Mouse (Mus musculus) midbrain, embryonic 16.5 days (tissue): ENCODE results near the gene Tgif1. TPM values are rescaled to one million over a fixed set of nuclear protein-coding genes. Genes with fewer than 3 reads are reported as not detected.

Experiments
- ATAC-seq: fragments of 200-750 bp; cut with Nextera tagmentation; 2 replicates; pipeline ENCODE4 v1.8.0; 2017; ENCODE audit warnings: moderate TSS enrichment
- H3K27ac ChIP-seq: fragments of 300-500 bp; sonication (generic); 2 replicates; pipeline ENCODE4 v1.5.1; 2014; ENCODE audit warnings: mild to moderate bottlenecking, low read length, mixed read lengths
- H3K27me3 ChIP-seq: fragments of 300-500 bp; sonication (generic); 2 replicates; pipeline ENCODE4 v1.6.1; 2014; ENCODE audit warnings: low read depth, low read length, mixed read lengths; ENCODE audit not compliant: control insufficient read depth, insufficient read depth
- H3K36me3 ChIP-seq: fragments of 300-500 bp; sonication (generic); 2 replicates; pipeline ENCODE4 v1.6.1; 2014; ENCODE audit warnings: mild to moderate bottlenecking, low read length, moderate library complexity, mixed read lengths; ENCODE audit not compliant: control insufficient read depth, insufficient read depth
- H3K4me1 ChIP-seq: fragments of 300-500 bp; sonication (generic); 2 replicates; pipeline ENCODE4 v1.6.1; 2014; ENCODE audit warnings: mild to moderate bottlenecking, low read length, mixed read lengths; ENCODE audit not compliant: control insufficient read depth, insufficient read depth
- H3K4me2 ChIP-seq: fragments of 300-500 bp; sonication (generic); 2 replicates; pipeline ENCODE4 v1.6.1; 2014; ENCODE audit warnings: mild to moderate bottlenecking, low read length, mixed read lengths
- H3K4me3 ChIP-seq: fragments of 300-500 bp; sonication (generic); 2 replicates; pipeline ENCODE4 v1.5.1; 2014; ENCODE audit warnings: low read depth, mild to moderate bottlenecking, low read length, moderate library complexity, mixed read lengths
- H3K9ac ChIP-seq: fragments of 300-500 bp; sonication (generic); 2 replicates; pipeline ENCODE4 v1.6.1; 2014; ENCODE audit warnings: low read depth, low read length, mixed read lengths
- H3K9me3 ChIP-seq: fragments of 300-500 bp; sonication (generic); replicated peaks from 2 replicates; pipeline ENCODE4 v1.6.1; 2014; ENCODE audit warnings: mild to moderate bottlenecking, low read length, mixed read lengths; ENCODE audit not compliant: control insufficient read depth, poor library complexity, severe bottlenecking
- WGBS: fragments of 180-500 bp; shearing (Covaris S2); extraction: QIAGEN DNeasy Blood & Tissue Kit; methylation state at CpG from one replicate; pipeline ENCODE4 v1.1.7; 2014; 5-methylcytosine and 5-hydroxymethylcytosine counted together
- polyA plus RNA-seq: library from polyadenylated mRNA; unstranded; fragments of >200 nt; fragmentation: Nextera tagmentation; extraction: Ambion mirVana; gene quantifications from 2 replicates; pipeline ENCODE4 v1.2.1, GENCODE M21; 2015

The Tgif1 gene
- polyA plus RNA-seq, 1 experiment from 2014 or later = 8.2 TPM

GRCm38 (mm10) chr17:70848511-70849398 lies 4.6 kb downstream of the Tgif1 start:
- Histone ChIP-seq H3K9me3 (no peaks in the 10 kb centered on the region), H3K4me1 (peaks cover 40% of the 10 kb centered on the region), H3K4me2 (peak overlapping the region; percentile 97), H3K4me3 (peak overlapping the region; percentile 58), H3K27ac (peak overlapping the region; percentile 68), H3K36me3 (no peaks in the 10 kb centered on the region), H3K9ac (peak overlapping the region; percentile 3; the same call in 1 of the 2 replicates), H3K27me3 (peaks cover 3% of the 10 kb centered on the region; the same call in 1 of the 2 replicates)
- under 1% methylated on average over 23 of the region's 23 CpGs for WGBS
- no peak for ATAC-seq

- no peaks in the 10 kb centered on the region for H3K36me3 ChIP-seq
- H3K27me3 ChIP-seq = peaks cover 3% of the 10 kb centered on the region; the same call in 1 of the 2 replicates
- no peaks in the 10 kb centered on the region for H3K9me3 ChIP-seq
- H3K4me1 ChIP-seq = peaks cover 36% of the 10 kb centered on the region
- no peak for ATAC-seq
- H3K27ac ChIP-seq = peak overlapping the region; percentile 68
- H3K9ac ChIP-seq = no peak overlapping the region; the same call in 1 of the 2 replicates
- H3K4me2 ChIP-seq = peak overlapping the region; percentile 97
- peak overlapping the region; percentile 58; the same call in 1 of the 2 replicates for H3K4me3 ChIP-seq
- whole genome bisulfite sequencing = 1% methylated on average over 17 of the region's 17 CpGs
These were observed 5.4 kb downstream of the Tgif1 start for GRCm38 (mm10) chr17:70847751-70848510.

- H3K4me1 ChIP-seq = peaks cover 33% of the 10 kb centered on the region
- H3K4me2 ChIP-seq = no peak overlapping the region
- no peak overlapping the region for H3K9ac ChIP-seq
- H3K36me3 ChIP-seq = no peaks in the 10 kb centered on the region
- H3K27me3 ChIP-seq = peaks cover 3% of the 10 kb centered on the region; the same call in 1 of the 2 replicates
- ATAC-seq = no peak
- H3K9me3 ChIP-seq = no peaks in the 10 kb centered on the region
- WGBS = 3% methylated on average over 4 of the region's 4 CpGs
- no peak overlapping the region for H3K27ac ChIP-seq
- no peak overlapping the region for H3K4me3 ChIP-seq
These were observed 6.3 kb downstream of the Tgif1 start for GRCm38 (mm10) chr17:70847086-70847485.

- peaks cover 24% of the 10 kb centered on the region for H3K4me1 ChIP-seq
These were observed 7.2 kb downstream of the Tgif1 start for GRCm38 (mm10) chr17:70846111-70846644.

GRCm38 (mm10) chr17:70845543-70845942 lies 7.8 kb downstream of the Tgif1 start:
- no peaks in the 10 kb centered on the region for H3K9me3 ChIP-seq
- ATAC-seq = no peak
- H3K4me1 ChIP-seq = peaks cover 18% of the 10 kb centered on the region
- WGBS = 94% methylated on average over 2 of the region's 2 CpGs
- no peak overlapping the region for H3K4me2 ChIP-seq
- H3K4me3 ChIP-seq = no peak overlapping the region
- no peaks in the 10 kb centered on the region for H3K27me3 ChIP-seq
- H3K27ac ChIP-seq = no peak overlapping the region
- no peak overlapping the region for H3K9ac ChIP-seq
- H3K36me3 ChIP-seq = no peaks in the 10 kb centered on the region

More at GRCm38 (mm10) chr17:70846111-70846644, 7.2 kb downstream of the Tgif1 start:
- no peak overlapping the region for H3K9ac ChIP-seq
- H3K36me3 ChIP-seq = no peaks in the 10 kb centered on the region
- peaks cover under 1% of the 10 kb centered on the region; the same call in 1 of the 2 replicates for H3K27me3 ChIP-seq
- H3K4me3 ChIP-seq = no peak overlapping the region
- no peaks in the 10 kb centered on the region for H3K9me3 ChIP-seq
- no peak overlapping the region for H3K4me2 ChIP-seq
- no peak for ATAC-seq
- 83% methylated on average over 8 of the region's 8 CpGs for WGBS
- H3K27ac ChIP-seq = no peak overlapping the region

- no peak overlapping the region for H3K27ac ChIP-seq
- no peaks in the 10 kb centered on the region for H3K27me3 ChIP-seq
- no peaks in the 10 kb centered on the region for H3K36me3 ChIP-seq
- no peak overlapping the region for H3K4me2 ChIP-seq
- no peak for ATAC-seq
- H3K4me1 ChIP-seq = peaks cover 13% of the 10 kb centered on the region
- 62% methylated on average over 10 of the region's 10 CpGs for WGBS
- no peaks in the 10 kb centered on the region for H3K9me3 ChIP-seq
- H3K9ac ChIP-seq = no peak overlapping the region
- no peak overlapping the region for H3K4me3 ChIP-seq
These were observed 8.4 kb downstream of the Tgif1 start for GRCm38 (mm10) chr17:70844971-70845370.

- Histone ChIP-seq H3K4me2 (no peak overlapping the region), H3K9ac (no peak overlapping the region), H3K27ac (no peak overlapping the region), H3K4me1 (no peaks in the 10 kb centered on the region), H3K4me3 (no peak overlapping the region), H3K36me3 (no peaks in the 10 kb centered on the region), H3K9me3 (no peaks in the 10 kb centered on the region), H3K27me3 (no peaks in the 10 kb centered on the region)
- WGBS = 79% methylated on average over 4 of the region's 4 CpGs
- ATAC-seq = no peak
These were observed 10.1 kb downstream of the Tgif1 start for GRCm38 (mm10) chr17:70843252-70843651.

GRCm38 (mm10) chr17:70838533-70838932 lies 14.8 kb downstream of the Tgif1 start:
- Histone ChIP-seq H3K9ac (no peak overlapping the region), H3K36me3 (no peaks in the 10 kb centered on the region), H3K4me3 (no peak overlapping the region), H3K4me1 (peaks cover 8% of the 10 kb centered on the region), H3K27me3 (no peaks in the 10 kb centered on the region), H3K4me2 (no peak overlapping the region), H3K27ac (no peak overlapping the region), H3K9me3 (no peaks in the 10 kb centered on the region)
- no peak for ATAC-seq
- 62% methylated on average over 5 of the region's 5 CpGs for WGBS
